Mouse (Mus musculus): ENCODE results near the gene Pkd2l1. TPM values are rescaled to one million over a fixed set of nuclear protein-coding genes. Genes with fewer than 3 reads are reported as not detected.
A peak's percentile ranks its signal among the peaks of the same experiment; 100 is the strongest.

Pkd2l1 gene
- polyA plus RNA-seq, 1 experiment from 2014 or later, result 0.29 TPM

DNA sequence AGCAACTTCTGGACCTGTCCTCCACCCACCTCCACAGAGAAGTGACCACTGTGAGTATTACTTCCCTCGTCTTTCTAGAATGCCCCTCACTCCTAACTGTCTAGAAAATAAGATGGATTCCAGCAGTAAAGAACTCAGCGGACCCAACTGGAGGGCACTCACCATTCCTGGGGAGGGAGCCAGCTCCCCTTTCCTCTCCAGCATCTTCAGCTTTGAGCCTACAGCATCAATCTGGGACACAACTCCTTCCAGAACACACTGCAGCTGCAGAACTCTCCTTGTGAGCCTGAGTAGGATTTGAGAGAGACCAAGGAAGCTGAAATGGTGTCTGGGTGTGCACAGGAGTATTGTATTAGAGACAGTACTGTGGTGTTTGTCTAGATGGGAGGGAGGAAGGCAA, 43.3 kb downstream of the Pkd2l1 start:
- no peak overlapping the region for H3K27ac ChIP-seq (replicated peaks)
- H3K4me1 ChIP-seq (replicated peaks), result peaks cover 22% of the 10 kb centered on the region
- no peak overlapping the region for H3K9ac ChIP-seq
- no peaks in the 10 kb centered on the region for H3K9me3 ChIP-seq
- H3K4me2 ChIP-seq, result no peak overlapping the region
- H3K27me3 ChIP-seq, result peaks cover 4% of the 10 kb centered on the region; the same call in 1 of the 2 replicates
- H3K4me3 ChIP-seq, result no peak overlapping the region
- 83% methylated on average over 2 of the region's 2 CpGs for WGBS
- ATAC-seq (ENCODE audit: low FRiP score, low read depth), result no peak
- no peaks in the 10 kb centered on the region; the same call in 1 of the 2 replicates for H3K36me3 ChIP-seq

DNA sequence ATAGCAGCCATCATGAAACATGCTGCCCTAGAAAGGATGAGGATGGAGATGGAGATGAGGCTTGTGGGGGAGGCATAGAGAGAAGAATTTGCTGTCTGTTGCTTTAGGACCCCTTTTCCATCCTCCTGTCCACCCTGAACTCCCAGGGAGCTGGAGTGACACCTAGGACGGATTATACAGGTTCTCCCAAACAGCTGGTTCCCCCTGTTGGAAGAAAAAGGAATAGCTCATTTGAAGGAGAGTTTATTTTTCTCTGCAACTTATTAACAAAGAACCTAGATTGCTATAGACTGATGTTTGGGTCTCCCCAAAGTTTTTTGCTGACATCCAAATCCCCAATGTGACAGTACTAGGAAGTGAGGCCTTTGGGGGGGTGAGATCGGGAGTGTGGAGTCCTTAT, 43.9 kb downstream of the Pkd2l1 start:
- Histone ChIP-seq H3K4me2 (no peak overlapping the region), H3K9ac (no peak overlapping the region), H3K27ac (replicated peaks) (no peak overlapping the region), H3K4me1 (replicated peaks) (peaks cover 22% of the 10 kb centered on the region), H3K36me3 (peaks cover 6% of the 10 kb centered on the region; the same call in 1 of the 2 replicates), H3K27me3 (peaks cover 4% of the 10 kb centered on the region; the same call in 1 of the 2 replicates), H3K9me3 (no peaks in the 10 kb centered on the region), H3K4me3 (no peak overlapping the region)
- no peak for ATAC-seq (ENCODE audit: low FRiP score, low read depth)
- 31% methylated on average over 2 of the region's 2 CpGs for WGBS

DNA sequence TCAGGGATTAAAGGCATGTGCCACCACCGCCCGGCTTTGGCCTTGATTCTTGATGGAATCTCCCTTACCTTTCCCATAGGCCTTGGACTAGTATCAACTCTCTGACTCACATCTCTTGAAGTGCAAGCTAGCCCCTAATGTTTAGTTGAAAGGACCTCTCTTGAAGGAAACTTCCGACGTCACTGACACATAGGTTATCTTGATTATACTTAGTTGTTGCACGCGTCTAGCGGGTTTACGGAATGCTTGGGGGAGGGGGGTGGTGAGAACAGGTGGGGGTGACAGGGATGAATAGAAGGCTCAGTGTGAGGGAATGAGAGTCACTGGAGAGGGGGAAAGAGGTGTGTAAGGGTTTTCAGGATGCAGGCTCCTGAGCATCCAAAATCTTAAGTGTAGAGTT, 45.3 kb downstream of the Pkd2l1 start:
- Histone ChIP-seq H3K9ac (no peak overlapping the region), H3K27ac (replicated peaks) (no peak overlapping the region), H3K4me2 (0 out of 2 replicates have a peak overlapping the region, but pooled peaks have one; percentile 75), H3K36me3 (peaks cover 20% of the 10 kb centered on the region), H3K4me1 (replicated peaks) (peaks cover 22% of the 10 kb centered on the region), H3K4me3 (no peak overlapping the region), H3K9me3 (no peaks in the 10 kb centered on the region), H3K27me3 (peaks cover 4% of the 10 kb centered on the region; the same call in 1 of the 2 replicates)
- 96% methylated on average over 8 of the region's 8 CpGs for WGBS
- no peak for ATAC-seq (ENCODE audit: low FRiP score, low read depth)

DNA sequence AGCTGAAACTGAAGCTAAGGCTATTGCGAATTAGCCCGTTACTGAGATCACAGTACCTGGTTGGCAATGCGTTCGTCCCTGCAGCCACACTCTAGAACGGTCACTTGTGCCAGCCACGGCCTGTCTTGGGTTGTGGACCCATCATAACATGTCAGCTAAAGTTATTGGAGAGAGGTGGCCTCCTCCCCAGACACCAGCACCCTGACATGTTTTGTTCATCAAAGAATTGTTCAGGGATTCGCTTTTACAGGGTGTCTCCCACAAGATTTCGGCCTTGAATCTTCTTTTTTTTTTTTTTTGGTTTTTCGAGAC, 45.7 kb downstream of the Pkd2l1 start:
- Histone ChIP-seq H3K9me3 (no peaks in the 10 kb centered on the region), H3K4me2 (peak overlapping the region; percentile 75), H3K4me3 (peak overlapping the region; percentile 60), H3K4me1 (replicated peaks) (peaks cover 22% of the 10 kb centered on the region), H3K27me3 (peaks cover 4% of the 10 kb centered on the region; the same call in 1 of the 2 replicates), H3K27ac (replicated peaks) (peak overlapping the region; percentile 81), H3K9ac (peak overlapping the region; percentile 62), H3K36me3 (peaks cover 24% of the 10 kb centered on the region)
- ATAC-seq (ENCODE audit: low FRiP score, low read depth), result peak; percentile 71; the same call in 1 of the 2 replicates
- WGBS, result 66% methylated on average over 9 of the region's 9 CpGs

DNA sequence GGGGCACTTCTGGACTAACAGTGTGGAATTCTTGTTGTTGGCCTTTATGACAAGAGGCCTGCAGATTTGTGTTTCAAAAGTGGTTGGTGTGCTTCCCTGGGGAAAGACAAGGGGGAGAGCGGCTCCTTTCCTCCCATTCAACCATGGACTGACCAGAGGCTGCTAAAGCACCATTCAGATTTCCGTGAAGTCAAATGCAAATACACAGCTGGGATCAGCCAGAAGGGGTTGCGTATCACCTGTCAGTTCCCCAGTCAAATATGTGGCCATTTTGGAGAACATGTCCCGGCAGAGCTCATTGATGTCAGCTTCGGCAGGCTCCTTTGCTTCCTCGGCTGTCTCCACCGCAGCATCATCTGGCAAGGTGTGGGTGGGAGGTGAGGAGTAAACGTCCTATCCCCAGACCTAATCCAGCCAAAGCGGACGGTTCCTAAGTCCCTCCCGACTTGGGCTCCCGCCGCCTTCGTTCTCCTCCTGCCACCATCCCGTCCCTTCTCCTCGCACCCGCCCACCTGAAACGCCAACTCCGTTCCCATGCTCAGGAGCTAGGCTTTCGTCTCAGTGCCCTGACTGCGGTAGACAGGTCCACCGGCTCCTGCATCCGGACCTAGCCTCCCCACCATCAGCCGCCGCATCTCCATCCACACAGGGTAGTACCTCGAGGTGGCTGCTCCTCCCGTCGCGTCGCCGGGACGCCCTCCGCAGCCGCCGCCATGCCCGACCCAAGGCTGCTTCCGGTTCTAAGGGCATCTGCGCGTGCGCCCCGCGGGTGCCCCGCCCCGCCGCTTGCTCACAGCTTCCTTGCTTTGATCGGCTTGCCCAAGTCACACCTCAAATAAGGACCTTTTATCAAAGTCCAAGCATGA, 46.3 kb downstream of the Pkd2l1 start, which contains the start of gene Bloc1s2:
Gene Bloc1s2, minus strand, starts transcription at position 745 of the 866 bp plus-strand sequence.
- H3K4me1 ChIP-seq (replicated peaks), result peaks cover 22% of the 10 kb centered on the region
- H3K9me3 ChIP-seq, result no peaks in the 10 kb centered on the region
- peaks cover 4% of the 10 kb centered on the region; the same call in 1 of the 2 replicates for H3K27me3 ChIP-seq
- H3K4me2 ChIP-seq, result peak within 1 kb of the TSS; percentile 75
- peak within 1 kb of the TSS; percentile 62 for H3K9ac ChIP-seq
- H3K27ac ChIP-seq (replicated peaks), result peak within 1 kb of the TSS; percentile 81
- WGBS, result 2% methylated on average over 46 of the region's 46 CpGs
- H3K36me3 ChIP-seq, result peaks cover 29% of the 10 kb centered on the region
- H3K4me3 ChIP-seq, result peak within 1 kb of the TSS; percentile 60
- peak; percentile 89 for ATAC-seq (ENCODE audit: low FRiP score, low read depth)

DNA sequence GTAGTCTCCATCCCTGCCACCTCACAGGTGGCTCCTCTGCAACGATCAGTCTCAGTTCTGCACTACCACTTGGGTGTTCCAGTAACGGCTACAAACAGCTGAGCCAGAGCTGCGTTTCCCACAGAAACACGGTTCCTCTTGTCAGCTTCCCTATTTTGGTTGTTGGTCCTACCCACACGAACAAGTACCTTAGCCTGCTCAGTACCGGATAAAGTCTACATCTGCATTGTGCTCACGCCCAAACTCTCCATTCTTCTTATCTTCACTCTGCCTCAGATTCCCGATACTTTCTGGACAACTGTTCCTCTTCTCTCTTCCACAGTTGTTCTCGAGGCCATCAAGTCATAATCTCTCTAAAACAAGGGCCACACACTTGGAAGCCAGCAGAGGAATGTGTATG, 47.9 kb downstream of the Pkd2l1 start:
- Histone ChIP-seq H3K27ac (replicated peaks) (no peak overlapping the region), H3K4me2 (no peak overlapping the region), H3K36me3 (peaks cover 41% of the 10 kb centered on the region), H3K4me3 (no peak overlapping the region), H3K9me3 (no peaks in the 10 kb centered on the region), H3K4me1 (replicated peaks) (peaks cover 22% of the 10 kb centered on the region), H3K9ac (no peak overlapping the region), H3K27me3 (0 out of 2 replicates have a peak, but pooled peaks cover 4% of the 10 kb centered on the region)
- WGBS, result 93% methylated on average over 9 of the region's 9 CpGs
- ATAC-seq (ENCODE audit: low FRiP score, low read depth), result no peak

DNA sequence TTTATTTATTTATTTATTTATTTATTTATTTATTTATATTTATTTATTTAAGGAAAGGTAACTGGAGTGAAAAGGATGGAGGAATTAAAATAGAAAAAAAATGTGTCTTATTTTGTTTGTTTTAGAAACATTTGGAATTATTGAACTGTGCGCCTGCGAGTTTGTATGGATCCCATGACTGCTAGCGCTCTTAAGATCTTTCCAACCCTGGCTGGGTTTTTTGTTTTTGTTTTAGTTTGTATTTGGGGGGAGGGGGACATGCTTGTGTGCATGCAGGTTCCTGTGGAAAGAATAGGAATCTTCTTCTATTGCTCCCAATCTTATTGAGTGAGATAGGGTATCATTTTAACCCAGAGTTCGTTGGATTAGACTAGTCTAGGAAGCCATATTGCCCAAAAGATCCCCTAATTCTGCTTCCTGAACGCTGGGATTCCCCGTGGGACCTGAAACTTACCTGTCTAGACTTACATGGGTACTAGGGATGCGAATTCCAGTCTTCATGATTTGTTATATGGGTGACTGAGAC, 56.2 kb downstream of the Pkd2l1 start:
- WGBS, result 30% methylated on average over 7 of the region's 7 CpGs
- Histone ChIP-seq H3K27ac (replicated peaks) (peak overlapping the region; percentile 63), H3K27me3 (no peaks in the 10 kb centered on the region), H3K4me2 (peak overlapping the region; percentile 61), H3K4me3 (peak overlapping the region; percentile 77), H3K4me1 (replicated peaks) (peaks cover 15% of the 10 kb centered on the region), H3K36me3 (peaks cover 27% of the 10 kb centered on the region), H3K9ac (no peak overlapping the region), H3K9me3 (no peaks in the 10 kb centered on the region)
- ATAC-seq (ENCODE audit: low FRiP score, low read depth), result no peak

DNA sequence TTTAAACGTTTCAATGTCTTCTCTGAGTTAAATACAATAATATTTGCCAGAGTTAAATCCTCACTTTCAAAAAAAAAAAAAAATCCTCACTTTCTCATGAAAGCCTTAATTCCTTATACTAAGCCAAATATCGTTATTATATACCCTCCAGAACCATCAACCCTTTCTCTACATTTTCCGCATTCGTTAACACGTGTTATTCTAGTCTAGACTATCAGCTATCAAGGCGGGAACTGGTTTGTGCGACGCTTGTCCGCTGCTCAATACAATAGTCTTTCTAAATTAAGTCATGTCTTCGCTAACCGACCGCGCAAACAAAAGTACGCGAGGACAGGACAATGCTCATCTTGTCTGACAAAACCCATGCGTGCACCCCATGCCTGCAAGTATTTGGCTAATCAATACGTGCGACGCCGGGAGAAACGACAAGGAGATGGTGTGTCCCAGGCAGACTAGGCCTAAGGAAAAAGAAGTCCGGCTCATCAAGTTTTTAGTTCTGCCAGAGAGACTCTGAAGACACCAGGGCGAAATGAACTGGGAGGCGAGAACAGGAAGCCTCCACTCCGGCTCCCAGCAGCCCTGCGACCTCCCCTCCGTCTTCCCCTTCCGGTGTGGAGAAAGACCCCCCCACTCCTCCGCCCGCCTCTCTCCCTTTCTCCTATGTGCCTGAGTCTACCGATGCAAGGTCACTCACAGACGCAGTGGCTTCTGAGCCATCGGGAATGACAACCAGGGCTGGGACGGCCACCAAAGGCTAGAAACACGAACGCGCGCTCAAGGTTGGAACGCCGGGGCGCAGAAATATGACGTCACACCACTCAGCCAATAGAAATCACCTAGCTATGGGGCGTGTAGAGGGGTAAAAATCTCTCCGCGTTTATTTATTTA, 56.9 kb downstream of the Pkd2l1 start, which contains the start of gene Cwf19l1:
Gene Cwf19l1, minus strand, starts transcription at position 805 of the 888 bp plus-strand sequence.
- no peaks in the 10 kb centered on the region for H3K27me3 ChIP-seq
- peak within 1 kb of the TSS; percentile 94 for H3K27ac ChIP-seq (replicated peaks)
- under 1% methylated on average over 45 of the region's 45 CpGs for WGBS
- peak within 1 kb of the TSS; percentile 88 for H3K4me2 ChIP-seq
- ATAC-seq (ENCODE audit: low FRiP score, low read depth), result peak; percentile 93
- peaks cover 30% of the 10 kb centered on the region for H3K36me3 ChIP-seq
- peak within 1 kb of the TSS; percentile 69 for H3K9ac ChIP-seq
- peaks cover 15% of the 10 kb centered on the region for H3K4me1 ChIP-seq (replicated peaks)
- peak within 1 kb of the TSS; percentile 77 for H3K4me3 ChIP-seq
- H3K9me3 ChIP-seq, result no peaks in the 10 kb centered on the region

DNA sequence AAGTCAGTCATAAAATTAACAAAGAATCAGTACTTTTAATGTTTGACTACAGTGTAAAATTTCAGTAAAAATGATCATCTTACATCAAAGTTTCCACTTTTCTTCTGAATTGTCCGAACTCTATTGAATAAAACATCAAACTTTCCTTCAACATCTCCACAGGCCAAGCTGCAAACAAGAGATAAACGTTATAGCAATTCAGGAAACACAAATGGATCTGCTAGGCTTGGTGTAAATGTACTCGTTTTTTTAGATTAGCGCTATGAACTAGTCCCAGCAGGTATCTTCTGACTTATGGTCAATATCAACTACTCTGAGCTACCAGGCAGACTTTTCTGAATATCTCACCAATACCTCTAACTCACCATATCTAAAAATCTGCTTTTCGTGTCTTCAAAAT, 59.3 kb downstream of the Pkd2l1 start:
- Histone ChIP-seq H3K27ac (replicated peaks) (no peak overlapping the region), H3K9me3 (no peaks in the 10 kb centered on the region), H3K4me1 (replicated peaks) (peaks cover 15% of the 10 kb centered on the region), H3K4me3 (no peak overlapping the region), H3K36me3 (peaks cover 27% of the 10 kb centered on the region), H3K27me3 (no peaks in the 10 kb centered on the region), H3K9ac (no peak overlapping the region), H3K4me2 (no peak overlapping the region)
- WGBS, result 93% methylated on average over 5 of the region's 5 CpGs
- ATAC-seq (ENCODE audit: low FRiP score, low read depth), result no peak

DNA sequence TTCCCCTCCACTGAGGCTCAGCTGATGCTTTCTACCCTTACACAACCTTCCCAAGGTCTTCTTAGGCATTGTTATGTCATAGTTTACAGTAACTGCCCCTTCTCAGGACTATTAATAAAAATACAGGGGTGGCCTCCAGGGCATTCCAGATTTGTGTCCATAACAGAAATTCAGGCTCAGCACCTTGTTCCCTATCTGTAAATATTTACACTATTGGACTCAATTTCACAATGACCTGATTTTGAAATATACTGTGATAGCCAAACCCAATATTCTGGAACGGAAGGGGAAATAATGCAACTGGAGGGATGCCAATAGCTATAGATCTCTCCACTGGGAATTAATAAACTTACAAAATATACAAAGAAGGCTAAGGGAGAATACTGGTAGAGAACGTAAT, 63.7 kb downstream of the Pkd2l1 start:
- Histone ChIP-seq H3K9ac (no peak overlapping the region), H3K4me1 (replicated peaks) (no peaks in the 10 kb centered on the region), H3K36me3 (peaks cover 66% of the 10 kb centered on the region), H3K4me3 (no peak overlapping the region), H3K27me3 (no peaks in the 10 kb centered on the region), H3K9me3 (no peaks in the 10 kb centered on the region), H3K4me2 (no peak overlapping the region), H3K27ac (replicated peaks) (no peak overlapping the region)
- WGBS, result 90% methylated on average over 2 of the region's 2 CpGs
- ATAC-seq (ENCODE audit: low FRiP score, low read depth), result no peak

DNA sequence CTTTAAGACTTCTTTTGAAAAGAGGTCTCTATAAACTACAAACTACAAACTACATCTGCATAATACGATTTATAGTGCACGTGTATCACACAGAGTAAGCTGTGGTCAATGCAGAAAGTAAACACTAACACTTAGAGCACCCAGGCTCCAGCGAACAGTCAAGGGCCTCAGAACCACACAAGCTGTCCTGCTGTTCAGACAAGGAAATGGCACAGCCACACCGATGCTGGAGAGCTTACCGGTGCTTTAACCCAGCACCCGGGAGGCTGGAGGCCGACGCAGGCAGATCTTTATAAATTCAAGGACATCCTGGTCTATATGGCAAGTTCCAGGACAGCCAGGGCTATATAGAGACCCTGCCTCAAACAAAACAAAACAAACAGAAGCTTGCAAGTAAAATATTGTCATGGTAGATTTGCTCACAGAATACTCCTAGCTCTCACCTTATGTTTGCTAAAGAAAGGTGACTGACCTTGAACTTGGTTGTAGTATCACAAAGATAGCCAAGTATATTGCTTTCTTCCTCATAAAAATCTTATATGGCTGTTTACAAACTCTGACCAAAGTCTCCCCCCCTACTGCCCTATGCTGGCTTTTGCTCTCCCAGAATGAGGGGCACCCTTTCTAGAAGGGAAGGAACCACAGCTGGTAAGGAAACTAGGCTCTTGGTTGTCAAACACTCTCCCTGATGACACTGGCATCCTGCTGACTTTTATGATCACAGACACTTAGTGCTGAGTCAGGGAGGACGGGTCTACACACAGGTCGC, 64.3 kb downstream of the Pkd2l1 start:
- Histone ChIP-seq H3K36me3 (peaks cover 72% of the 10 kb centered on the region), H3K4me2 (no peak overlapping the region), H3K4me3 (no peak overlapping the region), H3K9ac (no peak overlapping the region), H3K27ac (replicated peaks) (no peak overlapping the region), H3K4me1 (replicated peaks) (no peaks in the 10 kb centered on the region), H3K27me3 (no peaks in the 10 kb centered on the region), H3K9me3 (no peaks in the 10 kb centered on the region)
- 95% methylated on average over 10 of the region's 10 CpGs for WGBS
- no peak for ATAC-seq (ENCODE audit: low FRiP score, low read depth)
